Mouse (Mus musculus): ENCODE data around the gene Nacc2. TPM values are rescaled to one million over a fixed set of nuclear protein-coding genes. Genes with fewer than 3 reads are reported as not detected.

The Nacc2 gene
- polyA plus RNA-seq, 1 experiment from 2014 or later, result 21.3 TPM

DNA sequence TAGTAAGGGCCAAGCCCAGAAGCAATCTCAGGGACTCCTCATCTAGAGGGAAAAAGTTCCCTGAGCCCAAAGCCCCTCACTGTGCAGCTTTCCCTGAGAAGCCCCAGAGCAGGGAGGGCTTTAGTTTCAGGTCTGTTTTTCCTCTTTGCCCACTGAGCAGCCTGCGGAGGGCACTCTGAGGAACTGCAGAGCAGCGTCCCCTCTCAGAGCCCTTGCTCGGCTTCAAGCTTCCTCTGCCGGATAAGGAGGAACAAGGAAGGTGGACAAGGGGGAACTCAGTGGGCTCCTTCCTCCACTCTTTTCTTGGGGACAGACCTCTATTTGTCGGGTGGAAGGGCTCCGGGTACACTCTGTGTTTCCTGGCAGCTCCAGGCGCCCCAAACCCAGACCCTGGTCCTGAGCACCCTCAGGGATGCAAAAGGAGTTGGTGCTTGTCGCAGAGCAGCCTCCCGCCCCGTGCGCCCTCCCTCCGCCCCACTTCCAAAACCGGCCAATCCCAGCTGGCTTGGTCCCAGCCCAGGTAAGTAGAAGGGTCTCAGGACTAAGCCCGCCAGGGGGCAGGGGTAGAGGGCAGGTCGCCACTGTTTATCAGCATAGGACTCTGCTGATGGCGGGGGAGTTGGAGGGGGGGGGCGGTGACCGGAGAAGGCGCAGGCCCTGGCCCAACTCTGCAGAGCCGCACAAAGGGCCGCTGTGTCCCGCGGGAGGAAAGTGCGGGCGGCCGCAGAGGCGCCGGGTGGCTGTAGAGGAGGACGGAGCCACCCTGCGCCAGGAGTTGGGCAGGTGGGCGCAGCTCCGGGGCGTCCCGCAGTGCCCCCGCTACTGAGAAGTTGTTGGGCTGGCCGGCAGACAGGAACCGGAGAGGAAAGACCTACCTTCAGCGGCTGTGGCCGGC lies 31.9 kb downstream of the Nacc2 start:
- WGBS, result 1% methylated on average over 37 of the region's 39 CpGs

DNA sequence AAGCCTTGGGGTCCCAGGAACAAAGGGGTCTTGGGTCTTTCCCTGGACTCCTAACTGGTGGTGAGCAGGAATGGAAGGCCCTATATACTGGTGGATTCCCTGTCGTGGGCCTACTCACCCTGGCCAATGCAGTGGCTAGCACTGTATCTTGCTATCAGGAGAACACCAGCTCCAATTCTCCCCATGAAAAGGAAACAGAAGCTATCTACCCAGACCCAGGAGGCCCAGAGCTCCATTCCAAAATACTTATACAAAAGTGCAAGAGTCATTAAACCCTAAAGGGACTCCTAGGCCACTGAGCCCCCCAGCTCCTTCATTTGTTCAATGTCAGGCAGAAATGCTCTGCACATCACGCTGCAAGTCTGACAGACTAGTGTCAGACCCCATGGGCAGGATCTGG lies 34.0 kb downstream of the Nacc2 start:
- Histone ChIP-seq H3K9ac (no peak overlapping the region), H3K9me3 (no peaks in the 10 kb centered on the region), H3K27me3 (no peaks in the 10 kb centered on the region), H3K4me2 (no peak overlapping the region), H3K27ac (replicated peaks) (no peak overlapping the region), H3K36me3 (no peaks in the 10 kb centered on the region), H3K4me1 (replicated peaks) (peaks cover 27% of the 10 kb centered on the region), H3K4me3 (no peak overlapping the region)
- ATAC-seq (ENCODE audit: low FRiP score, low read depth), result no peak
- 86% methylated on average over 2 of the region's 2 CpGs for WGBS

More for the DNA sequence above, 31.9 kb downstream of the Nacc2 start:
- Histone ChIP-seq H3K27me3 (no peaks in the 10 kb centered on the region), H3K4me1 (replicated peaks) (peaks cover 27% of the 10 kb centered on the region), H3K9ac (peak overlapping the region; percentile 70), H3K9me3 (no peaks in the 10 kb centered on the region), H3K27ac (replicated peaks) (peak overlapping the region; percentile 80), H3K36me3 (no peaks in the 10 kb centered on the region), H3K4me2 (peak overlapping the region; percentile 97), H3K4me3 (peak overlapping the region; percentile 58)
- peak; percentile 47 for ATAC-seq (ENCODE audit: low FRiP score, low read depth)

DNA sequence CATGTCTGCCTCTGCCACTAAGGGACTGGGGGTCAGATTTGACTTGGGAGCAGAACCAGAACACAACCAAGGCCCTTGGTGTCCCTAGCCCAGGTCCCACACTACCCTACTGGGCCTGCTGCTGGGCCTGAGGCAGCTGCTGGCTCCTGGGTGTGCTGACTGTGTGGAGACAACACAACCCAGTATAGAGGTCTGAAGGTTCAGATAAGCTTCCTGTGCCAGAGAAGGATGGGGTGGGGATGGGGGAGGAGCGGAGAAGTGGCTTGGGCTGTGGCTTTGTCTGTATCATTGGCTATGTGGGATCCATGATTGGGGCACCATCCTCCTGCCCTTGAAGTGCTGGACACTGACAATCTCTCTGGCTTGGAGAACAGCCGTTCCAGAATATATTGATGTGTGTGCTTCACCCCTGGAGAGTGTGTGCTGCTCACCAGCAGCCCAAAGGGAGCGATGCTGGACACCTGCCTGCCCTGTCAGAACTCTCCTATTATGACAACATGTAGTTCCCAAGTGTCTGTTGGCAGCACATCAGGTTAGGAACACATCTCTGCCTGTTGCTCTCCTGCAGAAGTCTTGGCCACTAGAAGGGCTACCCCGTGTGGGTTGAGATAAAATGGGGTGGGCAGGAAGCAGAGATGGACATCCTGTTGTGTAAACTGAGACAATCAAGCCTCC lies 36.0 kb downstream of the Nacc2 start:
- no peak overlapping the region for H3K4me3 ChIP-seq
- WGBS, result 84% methylated on average over 4 of the region's 4 CpGs
- no peaks in the 10 kb centered on the region for H3K27me3 ChIP-seq
- ATAC-seq (ENCODE audit: low FRiP score, low read depth), result no peak
- no peak overlapping the region for H3K4me2 ChIP-seq
- H3K9me3 ChIP-seq, result no peaks in the 10 kb centered on the region
- H3K27ac ChIP-seq (replicated peaks), result no peak overlapping the region
- H3K4me1 ChIP-seq (replicated peaks), result peaks cover 13% of the 10 kb centered on the region
- no peaks in the 10 kb centered on the region for H3K36me3 ChIP-seq
- no peak overlapping the region for H3K9ac ChIP-seq

DNA sequence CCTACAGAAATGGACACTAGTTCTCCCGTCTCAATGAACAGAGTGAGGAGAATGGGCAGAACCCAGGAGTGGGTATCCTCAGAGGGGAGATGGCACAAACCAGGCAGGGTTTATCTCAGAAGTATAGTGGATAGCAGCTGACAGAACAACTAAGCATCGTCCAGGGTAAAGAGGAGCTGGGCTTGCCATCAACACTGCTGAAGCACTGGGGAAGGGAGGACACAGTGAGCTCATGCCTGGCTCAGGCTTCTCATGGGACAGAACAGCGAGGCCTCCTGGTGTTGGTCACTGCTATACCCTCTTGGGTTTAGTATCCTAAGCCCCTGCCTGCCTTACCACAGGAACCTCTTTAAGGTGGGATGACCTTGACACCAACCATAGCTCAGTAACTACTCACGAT lies 36.5 kb downstream of the Nacc2 start:
- 88% methylated on average over 4 of the region's 4 CpGs for WGBS

DNA sequence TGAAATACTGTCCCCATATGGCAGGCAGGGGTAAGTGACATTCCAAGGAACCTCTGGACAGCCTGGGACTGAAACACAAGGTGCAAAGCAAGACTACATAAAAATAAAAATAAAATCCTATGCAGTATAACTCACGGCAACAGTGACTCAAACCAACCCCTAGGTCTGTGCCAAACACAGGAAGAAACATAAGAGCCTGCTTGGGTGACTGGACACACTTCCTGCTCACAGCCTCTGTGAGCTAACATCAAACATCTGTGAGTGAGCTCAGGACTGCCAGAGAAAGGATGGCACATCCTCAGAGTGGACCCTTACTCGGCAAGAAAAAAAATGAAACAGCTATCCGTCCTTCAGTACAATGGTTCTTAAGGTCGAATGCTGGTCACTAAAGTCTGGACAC lies 40.1 kb downstream of the Nacc2 start:
- no peak overlapping the region for H3K4me3 ChIP-seq
- no peaks in the 10 kb centered on the region for H3K36me3 ChIP-seq
- no peak overlapping the region for H3K27ac ChIP-seq (replicated peaks)
- H3K4me1 ChIP-seq (replicated peaks), result no peaks in the 10 kb centered on the region
- no peaks in the 10 kb centered on the region for H3K27me3 ChIP-seq
- no peaks in the 10 kb centered on the region for H3K9me3 ChIP-seq
- 83% methylated on average over 4 of the region's 4 CpGs for WGBS
- no peak overlapping the region for H3K9ac ChIP-seq
- ATAC-seq (ENCODE audit: low FRiP score, low read depth), result no peak
- no peak overlapping the region for H3K4me2 ChIP-seq

More for the DNA sequence above, 36.5 kb downstream of the Nacc2 start:
- no peaks in the 10 kb centered on the region for H3K27me3 ChIP-seq
- H3K9ac ChIP-seq, result no peak overlapping the region
- H3K9me3 ChIP-seq, result no peaks in the 10 kb centered on the region
- no peak overlapping the region for H3K4me2 ChIP-seq
- H3K36me3 ChIP-seq, result no peaks in the 10 kb centered on the region
- H3K4me1 ChIP-seq (replicated peaks), result peaks cover 13% of the 10 kb centered on the region
- H3K4me3 ChIP-seq, result no peak overlapping the region
- no peak overlapping the region for H3K27ac ChIP-seq (replicated peaks)
- no peak for ATAC-seq (ENCODE audit: low FRiP score, low read depth)

DNA sequence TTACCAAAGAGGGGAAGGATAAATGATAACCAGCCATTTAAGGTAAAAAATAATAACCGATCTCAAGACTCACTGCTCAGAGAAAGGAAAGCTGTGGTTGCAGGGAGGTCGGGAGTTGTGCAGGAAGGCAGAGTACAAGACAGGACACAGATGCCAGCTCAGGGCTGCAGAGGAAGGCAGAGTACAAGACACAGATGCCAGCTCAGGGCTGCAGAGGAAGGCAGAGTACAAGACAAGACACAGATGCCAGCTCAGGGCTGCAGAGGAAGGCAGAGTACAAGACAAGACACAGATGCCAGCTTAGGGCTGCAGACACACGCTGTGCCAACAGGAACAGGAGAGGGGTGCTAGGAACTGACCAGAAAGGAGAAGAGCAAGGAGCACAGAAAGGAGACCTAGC lies 42.2 kb downstream of the Nacc2 start:
- H3K9ac ChIP-seq, result no peak overlapping the region
- 88% methylated on average over 3 of the region's 3 CpGs for WGBS

GRCm38 (mm10) chr2:26079409-26079808 lies 43.6 kb downstream of the Nacc2 start:
- Histone ChIP-seq H3K4me2 (no peak overlapping the region), H3K4me3 (no peak overlapping the region), H3K27me3 (no peaks in the 10 kb centered on the region), H3K9me3 (no peaks in the 10 kb centered on the region), H3K27ac (replicated peaks) (no peak overlapping the region), H3K9ac (no peak overlapping the region), H3K36me3 (no peaks in the 10 kb centered on the region), H3K4me1 (replicated peaks) (no peaks in the 10 kb centered on the region)
- ATAC-seq (ENCODE audit: low FRiP score, low read depth), result no peak
- WGBS, result 77% methylated on average over 4 of the region's 4 CpGs

More for the DNA sequence above, 42.2 kb downstream of the Nacc2 start:
- Histone ChIP-seq H3K27me3 (no peaks in the 10 kb centered on the region), H3K27ac (replicated peaks) (no peak overlapping the region), H3K4me1 (replicated peaks) (no peaks in the 10 kb centered on the region), H3K4me2 (no peak overlapping the region), H3K4me3 (no peak overlapping the region), H3K9me3 (no peaks in the 10 kb centered on the region), H3K36me3 (no peaks in the 10 kb centered on the region)
- no peak for ATAC-seq (ENCODE audit: low FRiP score, low read depth)

DNA sequence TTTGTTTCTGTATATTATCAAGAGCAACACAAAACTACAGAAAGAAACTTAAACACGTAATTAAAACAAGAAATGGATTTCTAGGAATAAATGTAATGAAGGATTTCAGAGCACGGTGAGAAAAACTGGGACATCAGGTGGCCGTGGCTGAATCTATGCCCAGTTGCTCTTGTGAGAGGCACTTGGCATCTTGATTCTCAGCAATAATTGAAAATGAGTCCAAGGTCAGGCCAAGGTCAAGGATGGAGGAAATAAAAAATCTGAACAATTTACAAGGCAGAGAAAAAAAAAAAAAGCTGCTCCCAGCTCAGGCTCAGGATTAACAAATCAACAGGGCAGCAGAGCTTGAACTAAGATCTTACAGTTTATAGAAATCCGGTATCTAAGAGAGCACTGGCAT lies 46.0 kb downstream of the Nacc2 start:
- 79% methylated on average over 4 of the region's 4 CpGs for WGBS
- Histone ChIP-seq H3K36me3 (no peaks in the 10 kb centered on the region), H3K27ac (replicated peaks) (no peak overlapping the region), H3K27me3 (no peaks in the 10 kb centered on the region), H3K9ac (no peak overlapping the region), H3K4me3 (no peak overlapping the region), H3K9me3 (no peaks in the 10 kb centered on the region), H3K4me2 (no peak overlapping the region), H3K4me1 (replicated peaks) (no peaks in the 10 kb centered on the region)
- no peak for ATAC-seq (ENCODE audit: low FRiP score, low read depth)

- no peaks in the 10 kb centered on the region for H3K27me3 ChIP-seq
- WGBS, result 83% methylated on average over 2 of the region's 2 CpGs
- H3K9me3 ChIP-seq, result no peaks in the 10 kb centered on the region
- no peaks in the 10 kb centered on the region for H3K36me3 ChIP-seq
- no peak overlapping the region for H3K9ac ChIP-seq
- H3K4me1 ChIP-seq (replicated peaks), result no peaks in the 10 kb centered on the region
- no peak overlapping the region for H3K4me3 ChIP-seq
- ATAC-seq (ENCODE audit: low FRiP score, low read depth), result no peak
- no peak overlapping the region for H3K27ac ChIP-seq (replicated peaks)
- H3K4me2 ChIP-seq, result no peak overlapping the region
Observed at GRCm38 (mm10) chr2:26076121-26076520, 46.9 kb downstream of the Nacc2 start.

DNA sequence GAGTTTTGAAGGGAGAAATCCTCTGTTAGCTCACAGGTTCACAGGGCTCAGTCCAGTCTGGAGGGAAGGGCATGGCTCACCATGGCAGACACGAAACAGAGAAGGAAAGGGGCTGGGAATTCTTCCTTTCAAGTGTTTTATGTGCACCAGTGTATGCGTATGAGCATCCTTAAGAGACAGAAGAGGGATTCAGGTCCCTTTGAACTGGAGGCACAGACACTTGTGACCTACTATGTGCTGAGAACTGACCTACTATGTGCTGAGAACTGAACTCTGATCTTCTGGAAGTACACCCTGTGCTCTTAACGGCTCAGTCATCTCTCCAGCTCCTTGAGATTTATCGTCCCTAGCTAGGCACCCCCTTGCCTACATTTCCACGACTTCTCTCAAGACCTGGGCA lies 48.5 kb downstream of the Nacc2 start:
- H3K4me1 ChIP-seq (replicated peaks), result no peaks in the 10 kb centered on the region
- no peak overlapping the region for H3K27ac ChIP-seq (replicated peaks)
- H3K9me3 ChIP-seq, result no peaks in the 10 kb centered on the region
- H3K4me2 ChIP-seq, result no peak overlapping the region
- 90% methylated on average over 5 of the region's 5 CpGs for WGBS
- no peak for ATAC-seq (ENCODE audit: low FRiP score, low read depth)
- no peak overlapping the region for H3K9ac ChIP-seq
- no peaks in the 10 kb centered on the region for H3K27me3 ChIP-seq
- no peaks in the 10 kb centered on the region for H3K36me3 ChIP-seq
- no peak overlapping the region for H3K4me3 ChIP-seq

- Histone ChIP-seq H3K27me3 (no peaks in the 10 kb centered on the region), H3K27ac (replicated peaks) (no peak overlapping the region), H3K9me3 (no peaks in the 10 kb centered on the region), H3K4me2 (no peak overlapping the region), H3K4me1 (replicated peaks) (peaks cover 11% of the 10 kb centered on the region; the same call in 1 of the 2 replicates), H3K4me3 (no peak overlapping the region), H3K9ac (no peak overlapping the region), H3K36me3 (no peaks in the 10 kb centered on the region)
- whole genome bisulfite sequencing, result 88% methylated on average over 1 of the region's 1 CpGs
- no peak for ATAC-seq (ENCODE audit: low FRiP score, low read depth)
Observed at GRCm38 (mm10) chr2:26068592-26068991, 54.4 kb downstream of the Nacc2 start.

GRCm38 (mm10) chr2:26068175-26068574 lies 54.8 kb downstream of the Nacc2 start:
- H3K4me1 ChIP-seq (replicated peaks), result peaks cover 11% of the 10 kb centered on the region; the same call in 1 of the 2 replicates
- no peak overlapping the region for H3K9ac ChIP-seq
- 74% methylated on average over 7 of the region's 7 CpGs for WGBS
- H3K9me3 ChIP-seq, result no peaks in the 10 kb centered on the region
- no peak for ATAC-seq (ENCODE audit: low FRiP score, low read depth)
- no peaks in the 10 kb centered on the region for H3K36me3 ChIP-seq
- no peaks in the 10 kb centered on the region for H3K27me3 ChIP-seq
- no peak overlapping the region for H3K27ac ChIP-seq (replicated peaks)
- H3K4me3 ChIP-seq, result no peak overlapping the region
- no peak overlapping the region for H3K4me2 ChIP-seq
